Mouse (Mus musculus) heart, postnatal 0 days (tissue): ENCODE measurements around the gene Nmnat1.

Experiments used
- CTCF ChIP-seq: IDR thresholded peaks from 2 replicates; pipeline ENCODE4 v1.5.1; 2016; ENCODE audit warnings: antibody characterized with exemption, control low read depth, low read depth
- EP300 ChIP-seq: IDR thresholded peaks from 2 replicates; pipeline ENCODE4 v1.6.1; 2016; ENCODE audit warnings: antibody characterized with exemption, low read depth

- no peak for TF ChIP-seq CTCF
- no peak for TF ChIP-seq EP300
Measured at GRCm38 (mm10) chr4:149463435-149463950, 21.5 kb downstream of the Nmnat1 start.
